Mouse (Mus musculus) thymus, adult 2 months (tissue): ENCODE measurements around the gene Slc13a2. TPM values are rescaled to one million over a fixed set of nuclear protein-coding genes. Genes with fewer than 3 reads are reported as not detected.

Experiments used
- DNase-seq: peaks from one replicate; pipeline ENCODE4 v3.0.0; 2021
- H3K27ac ChIP-seq: fragments of 200-500 bp; 2 replicates; pipeline ENCODE4 v1.5.1; 2012; ENCODE audit warnings: low read length, control low read depth; ENCODE audit not compliant: control insufficient read depth, insufficient read depth
- H3K27me3 ChIP-seq: fragments of 200-500 bp; 2 replicates; pipeline ENCODE4 v1.6.1; 2012; ENCODE audit warnings: mild to moderate bottlenecking, low read length, moderate library complexity, mixed read lengths; ENCODE audit not compliant: control insufficient read depth, insufficient read depth
- H3K36me3 ChIP-seq: fragments of 200-500 bp; 2 replicates; pipeline ENCODE4 v1.6.1; 2012; ENCODE audit warnings: mild to moderate bottlenecking, low read length, moderate library complexity; ENCODE audit not compliant: control insufficient read depth, insufficient read depth
- H3K4me1 ChIP-seq: fragments of 200-500 bp; replicated peaks from 2 replicates; pipeline ENCODE4 v1.6.1; 2012; ENCODE audit warnings: low read length; ENCODE audit not compliant: control insufficient read depth, insufficient read depth
- H3K4me3 ChIP-seq: fragments of 200-500 bp; 2 replicates; pipeline ENCODE4 v1.5.1; 2012; ENCODE audit warnings: mild to moderate bottlenecking, low read length, control low read depth, moderate library complexity; ENCODE audit not compliant: control insufficient read depth, insufficient read depth
- CTCF ChIP-seq: fragments of 200-500 bp; IDR thresholded peaks from 2 replicates; pipeline ENCODE4 v1.5.1; 2012; ENCODE audit warnings: mild to moderate bottlenecking, control low read depth, low read length, moderate library complexity, borderline replicate concordance; ENCODE audit not compliant: control insufficient read depth, poor library complexity, insufficient read depth; ENCODE audit errors: extremely low read depth
- POLR2A ChIP-seq: fragments of 200-500 bp; IDR thresholded peaks from 2 replicates; pipeline ENCODE4 v1.6.1; 2012; ENCODE audit warnings: mild to moderate bottlenecking, low read length, control low read depth, moderate library complexity; ENCODE audit not compliant: control insufficient read depth, poor library complexity, insufficient read depth; ENCODE audit errors: extremely low read depth
- WGBS: fragments of 180-500 bp; shearing (Covaris S2); methylation state at CpG from one replicate; pipeline ENCODE4 v1.1.7; 2018; 5-methylcytosine and 5-hydroxymethylcytosine counted together
- polyA plus RNA-seq: library from polyadenylated mRNA; depleted of rRNA; stranded (reverse); fragments of >200 nt; gene quantifications from 2 replicates; pipeline ENCODE4 v1.2.3, GENCODE M21; 2012; rRNA removed

Slc13a2 gene
- polyA plus RNA-seq = 0.61 and 0.68 TPM in 2 replicates

- Histone ChIP-seq H3K27me3 (no peaks in the 10 kb centered on the region), H3K27ac (no peak within 1 kb of the TSS), H3K4me3 (no peak within 1 kb of the TSS), H3K4me1 (no peaks in the 10 kb centered on the region), H3K36me3 (no peaks in the 10 kb centered on the region)
- TF ChIP-seq CTCF (no peak), POLR2A (no peak)
- 50% methylated on average over 13 of the region's 13 CpGs for WGBS
- no peak for DNase-seq
Measured at GRCm38 (mm10) chr11:78422055-78422819, at the start of gene Slc13a2. Slc13a2 (minus strand) TSS chr11:78422217.

- no peak for DNase-seq
- Histone ChIP-seq H3K27ac (no peak overlapping the region), H3K4me3 (no peak overlapping the region), H3K27me3 (no peaks in the 10 kb centered on the region), H3K36me3 (no peaks in the 10 kb centered on the region), H3K4me1 (peaks cover 9% of the 10 kb centered on the region)
- 94% methylated on average over 10 of the region's 10 CpGs for WGBS
- no peak for TF ChIP-seq POLR2A
Measured at GRCm38 (mm10) chr11:78471326-78472103, 49.5 kb upstream of the Slc13a2 start.

GRCm38 (mm10) chr11:78467932-78468331 is 45.9 kb upstream of the Slc13a2 start:
- Histone ChIP-seq H3K27ac (no peak overlapping the region), H3K4me1 (peaks cover 12% of the 10 kb centered on the region; the same call in 1 of the 2 replicates), H3K36me3 (no peaks in the 10 kb centered on the region), H3K4me3 (no peak overlapping the region), H3K27me3 (no peaks in the 10 kb centered on the region)
- no peak for TF ChIP-seq POLR2A
- TF ChIP-seq CTCF = no peak
- DNase-seq = no peak
- WGBS = 72% methylated on average over 3 of the region's 3 CpGs

- Histone ChIP-seq H3K27me3 (no peaks in the 10 kb centered on the region), H3K4me1 (peaks cover 12% of the 10 kb centered on the region; the same call in 1 of the 2 replicates), H3K27ac (no peak overlapping the region), H3K36me3 (no peaks in the 10 kb centered on the region), H3K4me3 (no peak overlapping the region)
- 76% methylated on average over 7 of the region's 7 CpGs for WGBS
- DNase-seq = no peak
- no peak for TF ChIP-seq POLR2A
- TF ChIP-seq CTCF = no peak
Measured at GRCm38 (mm10) chr11:78467515-78467914, 45.5 kb upstream of the Slc13a2 start.

- 84% methylated on average over 23 of the region's 23 CpGs for WGBS
- no peak overlapping the region for H3K4me3 ChIP-seq
Measured at GRCm38 (mm10) chr11:78466242-78466912, 44.4 kb upstream of the Slc13a2 start.

GRCm38 (mm10) chr11:78465568-78466180 is 43.7 kb upstream of the Slc13a2 start, which contains the start of gene Slc46a1:
Slc46a1 (plus strand) TSS chr11:78465697.
- Histone ChIP-seq H3K27ac (no peak within 1 kb of the TSS), H3K4me3 (peak within 1 kb of the TSS; percentile 70)
- WGBS = under 1% methylated on average over 41 of the region's 41 CpGs

More at GRCm38 (mm10) chr11:78466242-78466912, 44.4 kb upstream of the Slc13a2 start:
- TF ChIP-seq CTCF = no peak
- no peak for TF ChIP-seq POLR2A
- Histone ChIP-seq H3K4me1 (peaks cover 12% of the 10 kb centered on the region; the same call in 1 of the 2 replicates), H3K36me3 (no peaks in the 10 kb centered on the region), H3K27me3 (no peaks in the 10 kb centered on the region), H3K27ac (no peak overlapping the region)
- no peak for DNase-seq

More at GRCm38 (mm10) chr11:78465568-78466180, 43.7 kb upstream of the Slc13a2 start, which contains the start of gene Slc46a1:
- 0 out of 2 replicates have a peak, but pooled peaks have one; percentile 23 for TF ChIP-seq CTCF
- no peak; the same call in 1 of the 2 replicates for TF ChIP-seq POLR2A
- peak; percentile 73 for DNase-seq
- no peaks in the 10 kb centered on the region for H3K27me3 ChIP-seq
- peaks cover 12% of the 10 kb centered on the region; the same call in 1 of the 2 replicates for H3K4me1 ChIP-seq
- H3K36me3 ChIP-seq = no peaks in the 10 kb centered on the region
